Mouse (Mus musculus) lung, adult 2 months (tissue): ENCODE data around the gene Fv1.

Experiments
- CTCF ChIP-seq: fragments of 200-500 bp; IDR thresholded peaks from 2 replicates; pipeline ENCODE4 v1.5.1; 2011; ENCODE audit warnings: mild to moderate bottlenecking, low read length, control low read depth; ENCODE audit not compliant: insufficient read depth
- POLR2A ChIP-seq: fragments of 200-500 bp; IDR thresholded peaks from 2 replicates; pipeline ENCODE4 v1.6.1; 2011; ENCODE audit warnings: low read depth, mild to moderate bottlenecking, control low read depth, low read length, borderline replicate concordance; ENCODE audit errors: extremely low read depth

GRCm38 (mm10) chr4:147900452-147900851, 31.7 kb downstream of the Fv1 start:
- no peak for TF ChIP-seq POLR2A
- TF ChIP-seq CTCF, result no peak
